Mouse (Mus musculus) c-Kit-positive CD71-negative TER-119-negative erythroid progenitor cells, embryonic 14.5 days (primary cell): ENCODE data around the gene Pcyt2.

ENCODE experiments used
- DNase-seq: peaks from one replicate; pipeline ENCODE4 v3.0.0-alpha.2; 2013; ENCODE audit warnings: low read depth

Gene Pcyt2

GRCm38 (mm10) chr11:120632559-120633519 lies 15.1 kb upstream of the Pcyt2 start:
- DNase-seq: no peak

DNA sequence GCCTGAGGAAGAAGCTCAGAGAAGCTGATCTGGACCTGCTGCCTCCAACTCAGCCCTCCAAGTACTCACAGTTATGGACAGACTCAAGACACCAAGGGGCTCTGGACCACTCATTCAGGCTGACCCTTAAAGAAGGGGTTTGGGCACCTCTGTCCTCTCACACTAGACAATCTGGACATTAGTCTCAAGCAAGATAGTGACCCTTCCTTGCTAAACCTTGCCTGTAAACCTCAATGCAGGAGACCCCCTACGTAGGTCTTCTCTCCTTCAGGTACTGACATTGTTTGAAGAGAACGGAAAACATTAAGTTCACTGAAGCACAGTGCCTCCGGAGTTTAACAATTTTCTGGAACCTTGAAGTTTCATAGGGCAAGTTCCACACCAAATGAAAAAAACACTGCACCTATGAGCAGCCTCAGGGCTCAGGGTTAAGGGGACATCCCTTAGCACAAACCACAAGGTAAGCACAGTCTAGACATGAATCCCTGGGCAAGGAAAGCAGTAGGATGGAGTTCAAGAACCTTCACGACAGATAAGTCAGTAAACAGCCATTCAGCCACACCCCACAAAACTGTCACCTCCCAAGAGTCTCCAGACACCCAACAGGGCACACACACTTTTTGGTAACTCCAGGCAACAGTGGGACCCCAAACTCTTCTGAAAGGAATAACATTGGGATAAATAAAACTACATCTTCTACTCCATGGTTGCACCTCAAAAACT lies 14.2 kb upstream of the Pcyt2 start:
- no peak for DNase-seq

- no peak for DNase-seq
Observed at GRCm38 (mm10) chr11:120630881-120631725, 13.4 kb upstream of the Pcyt2 start.

DNA sequence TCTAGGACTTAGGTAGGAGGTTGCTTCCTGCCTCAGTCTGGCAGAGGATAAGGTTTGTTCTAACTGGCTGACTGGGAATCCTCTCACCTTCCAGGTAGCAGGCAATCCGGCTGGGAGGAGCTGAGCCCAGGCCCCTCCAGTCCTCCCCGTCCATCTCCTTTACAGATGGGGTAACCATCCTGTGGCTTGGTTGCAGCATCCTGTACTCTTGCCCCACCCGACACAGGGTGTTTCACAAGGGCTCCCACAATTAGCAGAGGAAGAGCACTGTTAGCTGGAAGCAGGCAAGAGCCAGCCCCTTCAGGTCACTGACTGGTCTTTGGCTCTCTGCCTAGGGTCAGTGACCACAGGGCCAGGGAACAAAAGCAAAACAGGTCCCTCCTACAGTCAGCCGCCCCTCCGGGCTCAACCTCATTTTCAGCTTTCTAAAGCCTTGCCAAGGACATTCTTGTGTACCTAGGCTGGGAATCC lies 12.7 kb upstream of the Pcyt2 start:
- no peak for DNase-seq

DNA sequence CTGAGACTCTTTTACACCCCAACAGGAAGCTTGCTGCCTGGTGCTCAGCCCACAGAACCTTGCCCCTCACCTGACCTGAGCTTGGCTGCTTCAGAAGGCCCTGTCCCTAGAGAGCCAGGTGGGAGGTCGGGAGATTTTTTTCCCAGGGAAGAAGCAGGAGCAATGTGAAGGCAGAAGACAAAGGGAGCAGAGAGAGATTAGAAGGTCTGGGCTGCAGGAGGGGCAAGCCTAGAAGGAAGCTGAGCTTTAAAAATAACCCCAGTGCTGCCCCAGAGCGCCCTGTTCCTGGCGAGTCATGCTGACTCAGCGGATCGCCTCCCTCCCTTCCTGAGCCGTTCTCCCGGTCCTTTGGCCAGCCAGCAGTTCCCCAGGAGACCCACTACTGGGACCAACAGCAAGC lies 12.2 kb upstream of the Pcyt2 start:
- no peak for DNase-seq

GRCm38 (mm10) chr11:120629341-120629730 lies 11.6 kb upstream of the Pcyt2 start:
- DNase-seq: no peak

DNA sequence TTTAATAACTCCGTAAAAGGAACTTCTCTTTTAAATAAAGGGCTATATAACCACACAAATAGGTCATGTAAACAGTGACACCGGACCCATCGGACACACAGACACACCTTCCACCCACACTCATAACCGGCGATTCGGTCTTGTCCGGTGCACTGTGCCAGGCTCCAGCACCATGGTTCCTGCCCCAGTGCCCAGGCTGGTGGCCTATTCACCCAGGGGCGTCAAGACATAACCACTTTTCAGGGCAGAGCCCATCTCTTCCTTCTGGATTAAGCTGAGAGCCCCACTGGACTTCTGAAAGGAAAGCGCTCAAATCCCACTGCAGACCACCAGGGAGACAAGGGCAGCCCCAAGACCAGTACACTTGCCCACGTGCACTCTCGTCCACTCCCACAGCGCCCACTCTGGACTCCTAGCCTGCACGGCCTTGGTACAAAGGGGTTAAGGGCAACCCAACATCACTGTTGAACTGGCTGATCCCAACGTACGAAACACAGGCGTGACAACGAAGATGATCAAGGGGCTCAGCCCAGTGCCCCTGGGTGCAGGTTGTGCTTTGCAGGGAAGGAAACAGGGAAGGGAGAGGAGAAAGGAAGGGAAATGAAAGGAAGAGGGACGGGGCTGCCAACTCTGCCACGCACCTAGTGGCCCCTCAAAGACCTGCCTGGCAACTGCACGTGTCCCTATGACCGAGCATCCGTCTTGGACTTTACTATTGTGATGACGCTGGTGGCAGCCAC lies 11.0 kb upstream of the Pcyt2 start:
- DNase-seq: no peak

DNA sequence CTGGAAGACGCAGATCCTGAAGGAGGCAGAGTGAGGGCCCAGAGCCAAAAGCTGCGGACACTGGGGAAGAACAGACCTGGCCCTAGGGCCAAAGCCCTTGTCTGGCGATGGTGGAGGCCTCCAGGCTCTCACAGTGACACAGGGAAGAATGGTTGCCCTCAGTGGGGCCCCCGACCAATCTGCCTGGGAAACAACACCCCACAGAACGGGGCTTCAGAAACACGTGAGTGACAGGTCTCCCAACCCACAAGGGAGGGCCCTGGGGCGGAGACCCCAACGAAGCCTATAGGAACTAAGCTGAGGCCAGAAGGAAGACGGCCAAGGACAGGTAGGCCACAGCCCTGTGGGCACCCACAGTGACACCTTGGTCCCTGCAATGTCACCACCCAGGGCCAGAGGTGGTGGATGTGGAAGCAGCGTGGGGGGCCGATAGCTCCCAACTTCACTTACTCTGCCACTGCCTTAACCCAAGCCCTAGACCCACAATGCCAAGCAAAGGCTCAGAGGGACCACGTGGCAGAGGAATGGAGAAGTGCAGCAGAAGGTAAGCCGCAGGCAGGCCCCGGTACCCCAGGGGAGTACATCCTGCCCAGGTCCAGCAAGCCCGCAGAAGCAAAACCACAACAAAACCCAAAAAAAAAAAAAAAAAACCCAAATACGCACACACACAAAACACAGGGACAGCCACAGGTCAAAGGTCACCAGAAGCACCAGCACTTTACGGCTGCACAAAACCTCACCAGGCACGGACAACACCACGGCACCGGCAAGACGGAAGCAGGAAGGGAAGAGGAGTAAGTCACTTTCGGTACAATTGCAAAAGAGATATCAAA lies 9.9 kb upstream of the Pcyt2 start:
- DNase-seq: no peak

GRCm38 (mm10) chr11:120626785-120627467 lies 9.2 kb upstream of the Pcyt2 start:
- no peak for DNase-seq

GRCm38 (mm10) chr11:120625152-120625775 lies 7.5 kb upstream of the Pcyt2 start, which contains the start of gene Sirt7:
Gene Sirt7, minus strand, starts transcription at chr11:120625240.
- no peak for DNase-seq

- DNase-seq: no peak
Observed at GRCm38 (mm10) chr11:120624680-120625111, 7.0 kb upstream of the Pcyt2 start.

DNA sequence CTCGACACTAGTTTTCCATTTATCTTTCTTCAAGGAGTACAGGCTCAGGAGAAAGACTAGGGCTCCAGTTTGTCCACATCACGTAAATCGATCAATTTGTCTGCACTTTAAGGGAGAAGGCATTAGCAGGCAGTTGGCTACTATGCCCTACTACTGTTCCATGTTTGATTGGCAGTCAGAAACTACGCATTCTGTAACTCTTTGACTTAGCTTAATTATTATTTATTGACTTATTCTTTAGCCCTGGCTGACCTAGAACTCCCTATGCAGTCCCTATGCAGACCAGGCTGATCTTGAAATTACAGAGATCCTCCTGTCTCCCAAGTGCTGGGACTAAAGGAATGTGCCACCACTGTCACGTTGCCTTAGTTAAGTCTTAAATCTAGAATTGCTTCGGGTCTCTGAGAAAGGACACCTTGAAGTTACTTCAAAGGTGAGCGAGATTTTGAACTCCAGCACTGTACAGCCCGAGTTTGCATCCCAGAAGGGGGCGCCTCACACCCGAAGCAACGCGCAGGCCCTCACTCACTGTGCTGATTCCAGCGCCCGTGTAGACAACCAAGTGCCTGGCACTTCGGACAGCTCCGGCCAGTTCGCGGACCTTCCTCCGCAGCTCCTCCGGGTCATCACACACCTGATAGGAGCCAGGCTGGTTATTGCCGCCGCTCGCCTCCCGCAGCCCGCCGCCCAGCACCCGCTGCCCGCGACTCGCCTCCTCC lies 6.4 kb upstream of the Pcyt2 start:
- DNase-seq: no peak

DNA sequence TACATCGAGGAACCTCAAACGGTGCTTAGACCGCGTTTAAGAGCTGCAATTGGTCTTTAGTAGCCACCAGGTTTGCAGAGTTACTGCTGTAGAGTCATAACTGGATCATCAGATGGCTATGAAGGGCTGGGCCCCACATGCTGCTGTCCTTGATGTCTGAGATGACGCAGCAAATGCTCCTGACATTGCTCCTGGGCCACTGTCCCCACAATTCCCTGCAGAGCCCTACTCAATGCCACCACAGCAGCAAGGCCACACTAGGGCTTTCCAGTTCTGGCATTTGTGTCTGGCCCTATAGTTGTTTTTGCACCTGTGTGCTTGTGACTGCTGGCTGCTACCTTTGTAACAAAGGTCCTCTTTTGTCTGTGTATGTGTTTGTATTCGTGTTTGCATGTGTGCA lies 5.1 kb upstream of the Pcyt2 start:
- no peak for DNase-seq

GRCm38 (mm10) chr11:120620195-120620594 lies 2.5 kb upstream of the Pcyt2 start:
- no peak for DNase-seq

DNA sequence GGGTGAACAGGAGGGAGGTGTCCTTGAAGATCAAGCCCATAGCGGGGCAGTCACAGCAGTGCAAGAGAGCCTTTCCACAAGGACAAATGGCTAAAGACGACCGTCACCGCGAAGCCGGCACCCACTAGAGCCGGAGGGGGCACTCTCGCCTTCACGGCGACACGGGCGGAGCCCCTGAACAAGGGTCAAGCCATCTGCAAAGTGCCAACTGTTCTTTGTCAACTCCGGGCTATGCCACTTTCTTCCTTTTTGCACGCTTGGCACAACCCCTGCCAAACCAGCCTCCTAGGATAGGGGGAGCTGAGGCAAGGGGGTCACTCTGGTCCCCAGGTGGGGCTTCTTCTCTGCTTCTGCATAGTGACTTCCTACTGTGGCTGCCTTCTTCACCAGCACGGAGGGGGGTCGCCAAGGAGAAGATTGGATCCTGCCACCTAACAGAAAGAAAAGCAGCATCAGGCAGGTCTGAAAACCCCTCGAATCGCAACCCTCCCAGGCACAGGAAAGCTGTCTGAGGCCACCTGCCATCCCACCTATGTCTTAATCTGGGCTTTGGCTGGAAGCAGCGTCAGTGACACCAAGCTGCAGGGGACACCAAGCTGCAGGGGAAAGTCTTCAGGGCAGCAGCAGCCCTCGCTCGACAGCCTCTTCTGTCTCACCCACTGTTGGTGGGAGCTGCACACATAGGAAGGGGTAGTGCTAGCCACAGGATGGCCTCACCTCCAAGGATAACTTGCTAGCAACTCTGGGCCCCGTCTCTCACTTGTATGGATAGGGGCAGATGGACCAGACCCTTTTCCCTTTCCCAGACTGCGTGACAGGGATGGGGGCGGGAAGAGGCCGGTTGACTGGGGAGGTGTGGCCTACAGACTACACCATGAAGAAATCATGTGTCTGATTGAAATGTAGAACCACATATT lies 1.1 kb upstream of the Pcyt2 start:
- no peak for DNase-seq

DNA sequence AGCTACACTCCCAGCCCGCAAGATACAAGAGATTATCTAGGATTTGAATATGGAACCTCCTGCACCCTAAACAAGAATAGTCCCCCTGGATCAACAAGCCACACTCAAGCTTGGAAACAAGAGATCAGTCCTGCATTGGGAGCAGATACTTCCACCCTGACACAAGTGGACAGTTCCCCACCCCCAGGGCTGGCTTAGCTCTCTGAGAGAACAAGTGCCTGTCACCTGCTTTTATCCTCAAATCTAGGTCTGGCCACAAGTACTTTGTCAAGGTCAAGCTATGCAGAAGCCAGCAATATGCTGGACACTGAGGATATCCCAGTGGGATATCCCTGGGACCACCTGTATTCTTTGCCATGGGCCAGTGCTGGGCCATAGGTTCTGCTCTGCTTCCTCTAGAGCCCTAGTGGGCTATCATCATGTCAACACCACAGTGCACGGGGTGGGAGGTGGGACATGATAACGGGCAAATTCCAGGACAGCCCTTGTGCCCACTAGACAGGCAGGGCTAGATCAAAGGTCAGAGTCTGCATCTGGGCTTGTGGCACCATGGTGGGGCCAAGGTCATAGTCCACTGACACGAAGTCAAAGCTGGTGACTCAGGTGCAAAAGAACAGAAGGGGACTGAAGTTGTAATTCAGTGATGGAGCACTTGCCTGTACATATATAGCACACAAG lies 980 bp downstream of the Pcyt2 start:
- DNase-seq: no peak

- no peak for DNase-seq
Observed at GRCm38 (mm10) chr11:120615606-120616203, 2.0 kb downstream of the Pcyt2 start.
